Comparison of ENCODE assay signal across 11 mouse cellular contexts in the genomic region with DNA sequence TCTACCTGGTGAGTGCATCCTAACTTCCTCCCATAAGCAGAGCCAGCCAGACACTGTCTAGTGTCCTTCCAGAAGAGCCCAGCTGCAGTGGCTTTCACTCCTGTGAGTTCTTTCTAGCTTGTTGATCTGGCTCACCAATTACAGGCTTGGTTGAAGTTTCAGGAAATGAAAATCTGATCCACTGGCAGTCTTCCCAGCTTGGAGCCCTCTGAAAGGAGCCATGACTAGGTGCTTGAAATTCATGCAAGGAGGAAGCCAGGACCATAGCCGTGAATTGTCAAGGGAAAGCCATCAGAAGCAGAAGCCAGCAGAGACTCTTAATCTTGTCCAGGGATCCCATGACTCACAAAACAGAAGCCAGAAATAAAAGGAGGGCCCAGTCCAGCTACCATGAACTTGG. TPM values are rescaled to one million over a fixed set of nuclear protein-coding genes. Genes with fewer than 3 reads are reported as not detected.
A peak's percentile ranks its signal among the peaks of the same experiment; 100 is the strongest.
DNase-seq lines count a peak whose midpoint lies in the region; ATAC-seq and TF ChIP-seq lines count a peak whose summit lies in the region.
"Had no signal": no experiment of that assay in that cellular context is flagged by ENCODE, and none has a peak within 500 bp of the region (broad histone marks: within the 10 kb centered on the region; RNA-seq: fewer than 3 reads in every experiment).

No protein-coding gene starts in this region.

- H3K4me3 ChIP-seq in kidney, adult 2 months (ENCODE audit: insufficient read depth, low read depth, low read length): no peak overlapping the region
- H3K4me3 ChIP-seq in kidney, embryonic 16.5 days (ENCODE audit: low read length): no peak overlapping the region

- TF ChIP-seq POLR2A in kidney, adult 2 months (IDR thresholded peaks at IDR 0.05; ENCODE audit: low read depth, low read length): no peak

- H3K9me3 ChIP-seq in kidney, embryonic 16.5 days (ENCODE audit: low read length): no peaks in the 10 kb centered on the region

- H3K4me2 ChIP-seq in kidney, embryonic 16.5 days (replicated peaks; ENCODE audit: low read depth, low read length): no peak overlapping the region

- DNase-seq in kidney, adult 2 months: peak; percentile 91
- peak; percentile 7 to 16 for DNase-seq in frontal cortex, postnatal 10 days (ENCODE audit: low spot score in 2 of 2)
- DNase-seq in layer of hippocampus, adult 9-11 months: peak; percentile 43
- peak; percentile 66 to 68 for DNase-seq in right cerebral cortex, postnatal 10 days (ENCODE audit: low spot score in 2 of 2)
- DNase-seq in embryo, embryonic 11 days: no peak

- 3% methylated on average over 1 of the region's 1 CpGs for WGBS in kidney, adult 2 months
- 54% methylated on average over 1 of the region's 1 CpGs for WGBS in kidney, embryonic 16.5 days

- no peaks in the 10 kb centered on the region for H3K27me3 ChIP-seq in kidney, adult 2 months (replicated peaks; ENCODE audit: control insufficient read depth, insufficient read depth, low read length)
- no peaks in the 10 kb centered on the region for H3K27me3 ChIP-seq in kidney, embryonic 16.5 days (ENCODE audit: insufficient read depth, low read length)

- no peak for ATAC-seq in kidney, embryonic 16.5 days (ENCODE audit: low FRiP score, low TSS enrichment)
- no peak for ATAC-seq in megakaryocyte progenitor cell, adult 5-6 weeks (replicated peaks; ENCODE audit: poor library complexity)

- H3K36me3 ChIP-seq in kidney, adult 2 months (ENCODE audit: control insufficient read depth, insufficient read depth, low read length): no peaks in the 10 kb centered on the region
- no peaks in the 10 kb centered on the region for H3K36me3 ChIP-seq in kidney, embryonic 16.5 days (ENCODE audit: insufficient read depth, low read length)

- peaks cover 47% of the 10 kb centered on the region for H3K4me1 ChIP-seq in kidney, adult 2 months (ENCODE audit: control insufficient read depth, insufficient read depth, low read length)
- no peaks in the 10 kb centered on the region for H3K4me1 ChIP-seq in kidney, embryonic 16.5 days (ENCODE audit: insufficient read depth, low read length)

- TF ChIP-seq CTCF in kidney, adult 2 months (conservative IDR thresholded peaks at IDR 0.05; ENCODE audit: insufficient read depth, insufficient read length, low read depth, low read length): no peak

- no peak overlapping the region for H3K9ac ChIP-seq in kidney, embryonic 16.5 days (replicated peaks; ENCODE audit: low read length)

- 0 out of 2 replicates have a peak overlapping the region, but pooled peaks have one; percentile 2 for H3K27ac ChIP-seq in kidney, adult 2 months (ENCODE audit: insufficient read depth, low read depth, low read length)
- H3K27ac ChIP-seq in kidney, embryonic 16.5 days (ENCODE audit: low read length): no peak overlapping the region

RNA-seq across cellular contexts. Expression of a gene that starts 8.7 kb away (rescaled TPM):
- polyA plus RNA-seq in kidney, adult 2 months (2012; rRNA removed): 97.2 and 115 TPM in 2 replicates
- 51.3 and 58.8 TPM in 2 replicates for polyA plus RNA-seq in kidney, embryonic 16.5 days (2015; fragmentation: Nextera tagmentation; extraction: Ambion mirVana)
- total RNA-seq in megakaryocyte progenitor cell, adult 5-6 weeks (2015): not detected in 2 replicates
- not detected in 2 replicates for total RNA-seq in megakaryocyte progenitor cell, adult 5-6 weeks (2017)
- total RNA-seq: gastrocnemius, adult 8-10 months; layer of hippocampus, adult 18-20 months; megakaryocyte-erythroid progenitor cell, adult 5-6 weeks; MEL had no signal
